Mouse (Mus musculus) C2C12 (cell line): Measurements from ENCODE around the gene Olfr764-ps1.
"Not testable (repeated sequence)": the region's sequence is repeated elsewhere in the genome, so short reads cannot be mapped to it uniquely, and the experiment has no call there.

Experiments
- CEBPB ChIP-seq: IDR thresholded peaks from one replicate; pipeline ENCODE4 v1.6.1; 2011; ENCODE audit warnings: low read depth, mild to moderate bottlenecking, control low read depth, moderate library complexity
- CTCF ChIP-seq: IDR thresholded peaks from one replicate; pipeline ENCODE4 v1.5.1; 2011; ENCODE audit not compliant: control insufficient read depth, insufficient read depth, insufficient read length
- FOSL1 ChIP-seq: IDR thresholded peaks from one replicate; pipeline ENCODE4 v1.8.0; 2011; ENCODE audit warnings: mild to moderate bottlenecking, low read length; ENCODE audit not compliant: poor library complexity, insufficient read depth, severe bottlenecking
- MAX ChIP-seq: IDR thresholded peaks from one replicate; pipeline ENCODE4 v1.6.1; 2011; ENCODE audit warnings: mild to moderate bottlenecking, control low read depth
- MYOD1 ChIP-seq: IDR thresholded peaks from one replicate; pipeline ENCODE4 v1.6.1; 2011; ENCODE audit warnings: low read depth; ENCODE audit not compliant: control insufficient read depth, insufficient read length
- MYOG ChIP-seq: IDR thresholded peaks from one replicate; pipeline ENCODE4 v1.6.1; 2011; ENCODE audit not compliant: control insufficient read depth, insufficient read length; ENCODE audit errors: extremely low read depth
- USF1 ChIP-seq: IDR thresholded peaks from one replicate; pipeline ENCODE4 v1.6.1; 2011; ENCODE audit warnings: low read depth, mild to moderate bottlenecking, control low read depth, moderate library complexity

GRCm38 (mm10) chr10:129049898-129050297 lies 10.2 kb upstream of the Olfr764-ps1 start, which contains the start of gene Olfr765:
- not testable (repeated sequence) for TF ChIP-seq CTCF, MYOG, USF1, MYOD1, MAX, CEBPB, FOSL1
